Mouse (Mus musculus) stomach, embryonic 14.5 days (tissue): ENCODE measurements at regions not wholly inside any gene's neighbourhood (a gene's known extent, or its start where the extent isn't known, plus 50 kb on each side); places are given as distances from the start of the nearest gene placed in this dataset.

Source experiments
- ATAC-seq: fragments of 200-750 bp; cut with Nextera tagmentation; 2 replicates; pipeline ENCODE4 v1.8.0; 2017; ENCODE audit warnings: low read depth, moderate TSS enrichment; ENCODE audit not compliant: insufficient number of reproducible peaks, insufficient read depth, low FRiP score
- H3K27ac ChIP-seq: fragments of 300-500 bp; sonication (generic); 2 replicates; pipeline ENCODE4 v1.5.1; 2014; ENCODE audit warnings: mild to moderate bottlenecking, low read length, moderate library complexity, mixed read lengths
- H3K27me3 ChIP-seq: fragments of 300-500 bp; sonication (generic); 2 replicates; pipeline ENCODE4 v1.6.1; 2014; ENCODE audit warnings: low read length, control low read depth, mixed read lengths; ENCODE audit not compliant: control insufficient read depth, insufficient read depth
- H3K36me3 ChIP-seq: fragments of 300-500 bp; sonication (generic); 2 replicates; pipeline ENCODE4 v1.6.1; 2014; ENCODE audit warnings: mild to moderate bottlenecking, control low read depth, low read length, moderate library complexity, mixed read lengths; ENCODE audit not compliant: control insufficient read depth, insufficient read depth
- H3K4me1 ChIP-seq: fragments of 300-500 bp; sonication (generic); 2 replicates; pipeline ENCODE4 v1.6.1; 2014; ENCODE audit warnings: low read length, control low read depth, mixed read lengths; ENCODE audit not compliant: control insufficient read depth, insufficient read depth
- H3K4me2 ChIP-seq: fragments of 300-500 bp; sonication (generic); replicated peaks from 2 replicates; pipeline ENCODE4 v1.6.1; 2014; ENCODE audit warnings: low read depth, low read length, control low read depth
- H3K4me3 ChIP-seq: fragments of 300-500 bp; sonication (generic); 2 replicates; pipeline ENCODE4 v1.5.1; 2014; ENCODE audit warnings: low read depth, low read length, control low read depth
- H3K9ac ChIP-seq: fragments of 300-500 bp; sonication (generic); replicated peaks from 2 replicates; pipeline ENCODE4 v1.6.1; 2014; ENCODE audit warnings: low read depth, mild to moderate bottlenecking, control low read depth, low read length, moderate library complexity, mixed read lengths
- H3K9me3 ChIP-seq: fragments of 300-500 bp; sonication (generic); 2 replicates; pipeline ENCODE4 v1.6.1; 2016; ENCODE audit warnings: low read depth, low read length, control low read depth; ENCODE audit not compliant: control insufficient read depth
- WGBS: fragments of 180-500 bp; shearing (Covaris S2); extraction: QIAGEN DNeasy Blood & Tissue Kit; methylation state at CpG from one replicate; pipeline ENCODE4 v1.1.7; 2014; 5-methylcytosine and 5-hydroxymethylcytosine counted together

DNA sequence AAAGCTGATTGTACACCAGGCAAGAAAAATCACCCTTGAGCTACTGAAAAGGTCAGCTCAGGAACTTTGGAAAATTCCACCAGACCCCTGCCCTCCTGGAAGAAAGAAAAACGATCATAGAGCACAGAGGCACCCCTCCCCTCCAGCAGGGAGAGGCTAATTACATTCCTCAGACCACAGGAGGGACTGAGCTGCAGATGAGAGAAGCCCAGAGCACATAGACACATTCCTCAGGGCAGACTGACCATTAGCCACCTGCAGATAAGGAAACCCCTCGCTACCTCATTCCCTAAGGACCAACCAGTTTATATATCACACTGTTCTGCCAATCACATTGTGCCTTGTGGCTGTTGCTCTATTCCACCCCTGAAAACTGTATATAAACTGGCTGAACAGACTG, 230.3 kb downstream of the Parp8 start:
- Histone ChIP-seq H3K9me3 (no peaks in the 10 kb centered on the region), H3K4me3 (no peak overlapping the region), H3K9ac (no peak overlapping the region), H3K27ac (no peak overlapping the region), H3K27me3 (no peaks in the 10 kb centered on the region), H3K36me3 (no peaks in the 10 kb centered on the region), H3K4me2 (no peak overlapping the region), H3K4me1 (no peaks in the 10 kb centered on the region)
- 31% methylated on average over 2 of the region's 2 CpGs for WGBS
- ATAC-seq, result no peak

DNA sequence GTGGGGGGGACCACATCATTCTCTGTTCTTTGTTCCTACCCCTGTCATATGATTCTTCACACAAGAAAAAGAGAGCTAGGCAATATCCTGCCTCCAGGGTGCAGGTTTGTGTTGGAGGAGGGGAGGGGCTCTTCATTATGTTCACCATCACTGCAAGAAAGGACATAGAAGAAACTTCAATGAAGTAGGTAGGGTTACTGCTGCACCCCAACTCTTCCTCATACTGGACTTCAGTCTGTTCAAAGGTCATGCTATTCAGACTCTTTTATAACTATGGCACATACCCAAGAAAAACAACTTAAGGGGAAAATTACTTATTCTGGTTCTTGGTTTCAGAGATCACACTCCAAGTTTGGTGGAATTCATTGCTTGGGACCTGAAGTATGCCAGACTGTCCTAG, 243.7 kb downstream of the Parp8 start:
- ATAC-seq, result no peak
- no peaks in the 10 kb centered on the region for H3K9me3 ChIP-seq
- H3K27me3 ChIP-seq, result no peaks in the 10 kb centered on the region
- no peak overlapping the region for H3K4me2 ChIP-seq
- H3K4me1 ChIP-seq, result no peaks in the 10 kb centered on the region
- no peak overlapping the region for H3K9ac ChIP-seq
- H3K4me3 ChIP-seq, result no peak overlapping the region
- H3K36me3 ChIP-seq, result no peaks in the 10 kb centered on the region
- no peak overlapping the region for H3K27ac ChIP-seq

DNA sequence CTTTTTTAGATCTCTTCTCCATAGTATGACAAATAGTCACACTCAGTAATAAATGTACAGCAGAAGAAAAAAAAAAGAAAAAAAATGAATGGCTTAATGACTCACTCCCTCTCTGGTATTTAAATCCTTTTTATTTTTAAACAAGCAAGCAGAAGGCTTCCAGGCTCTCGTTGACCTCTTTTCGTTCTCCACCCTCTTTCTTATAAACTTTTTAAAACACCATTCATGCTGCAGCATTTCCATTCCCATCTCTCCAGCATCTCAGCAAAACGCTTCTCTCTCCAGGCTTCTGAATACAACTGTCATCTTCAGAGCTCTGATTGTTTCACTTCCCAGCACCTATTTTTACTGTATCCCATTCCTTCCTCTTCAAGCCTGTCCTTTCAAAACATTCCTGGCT, 259.8 kb downstream of the Parp8 start:
- Histone ChIP-seq H3K9ac (no peak overlapping the region), H3K36me3 (no peaks in the 10 kb centered on the region), H3K27ac (no peak overlapping the region), H3K27me3 (no peaks in the 10 kb centered on the region), H3K4me2 (no peak overlapping the region), H3K4me1 (no peaks in the 10 kb centered on the region), H3K4me3 (no peak overlapping the region), H3K9me3 (no peaks in the 10 kb centered on the region)
- 42% methylated on average over 3 of the region's 3 CpGs for WGBS
- no peak for ATAC-seq

DNA sequence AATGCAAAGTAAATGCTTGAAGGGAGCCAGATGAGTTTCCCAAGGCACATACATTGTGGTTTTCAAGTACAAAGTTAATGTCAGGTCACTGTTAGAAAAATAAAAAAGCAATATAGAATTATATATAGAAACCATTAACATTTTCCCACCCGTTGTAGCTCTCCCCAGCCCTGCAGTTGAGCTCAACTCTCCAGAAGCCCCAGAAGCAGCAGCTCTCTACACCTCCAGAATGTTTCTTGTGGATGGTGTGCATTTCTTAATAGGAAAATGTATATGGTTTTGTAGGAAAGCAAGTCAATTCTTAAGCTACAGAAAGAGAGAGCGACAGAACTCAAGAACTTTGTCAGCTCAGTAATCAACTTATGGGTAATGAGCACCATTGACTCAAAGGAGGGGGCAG, 265.4 kb downstream of the Parp8 start:
- no peaks in the 10 kb centered on the region for H3K9me3 ChIP-seq
- ATAC-seq, result no peak

DNA sequence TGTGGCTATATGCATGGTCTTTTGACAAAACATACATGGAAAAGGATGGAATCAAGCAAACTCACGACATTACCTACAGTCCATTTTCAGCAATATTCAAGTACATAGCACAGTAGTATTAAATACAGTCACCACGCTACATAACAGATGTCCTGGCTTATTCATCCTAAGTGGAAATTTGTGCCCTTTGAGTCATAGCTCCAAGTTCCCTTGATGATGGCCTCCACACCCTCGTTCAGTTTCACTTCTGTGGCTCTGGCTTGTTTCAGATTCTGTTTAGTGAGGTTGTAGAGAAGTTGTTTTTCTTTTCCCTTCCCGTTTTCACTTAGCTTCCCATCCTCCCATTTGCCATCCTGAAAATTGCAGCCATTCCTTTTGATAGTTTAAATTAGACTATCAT, 284.5 kb downstream of the Parp8 start:
- H3K4me1 ChIP-seq, result no peaks in the 10 kb centered on the region

More for the DNA sequence above, 265.4 kb downstream of the Parp8 start:
- Histone ChIP-seq H3K36me3 (no peaks in the 10 kb centered on the region), H3K9ac (no peak overlapping the region), H3K27ac (no peak overlapping the region), H3K4me2 (no peak overlapping the region), H3K27me3 (no peaks in the 10 kb centered on the region), H3K4me1 (no peaks in the 10 kb centered on the region), H3K4me3 (no peak overlapping the region)
- WGBS, result 88% methylated on average over 2 of the region's 2 CpGs

DNA sequence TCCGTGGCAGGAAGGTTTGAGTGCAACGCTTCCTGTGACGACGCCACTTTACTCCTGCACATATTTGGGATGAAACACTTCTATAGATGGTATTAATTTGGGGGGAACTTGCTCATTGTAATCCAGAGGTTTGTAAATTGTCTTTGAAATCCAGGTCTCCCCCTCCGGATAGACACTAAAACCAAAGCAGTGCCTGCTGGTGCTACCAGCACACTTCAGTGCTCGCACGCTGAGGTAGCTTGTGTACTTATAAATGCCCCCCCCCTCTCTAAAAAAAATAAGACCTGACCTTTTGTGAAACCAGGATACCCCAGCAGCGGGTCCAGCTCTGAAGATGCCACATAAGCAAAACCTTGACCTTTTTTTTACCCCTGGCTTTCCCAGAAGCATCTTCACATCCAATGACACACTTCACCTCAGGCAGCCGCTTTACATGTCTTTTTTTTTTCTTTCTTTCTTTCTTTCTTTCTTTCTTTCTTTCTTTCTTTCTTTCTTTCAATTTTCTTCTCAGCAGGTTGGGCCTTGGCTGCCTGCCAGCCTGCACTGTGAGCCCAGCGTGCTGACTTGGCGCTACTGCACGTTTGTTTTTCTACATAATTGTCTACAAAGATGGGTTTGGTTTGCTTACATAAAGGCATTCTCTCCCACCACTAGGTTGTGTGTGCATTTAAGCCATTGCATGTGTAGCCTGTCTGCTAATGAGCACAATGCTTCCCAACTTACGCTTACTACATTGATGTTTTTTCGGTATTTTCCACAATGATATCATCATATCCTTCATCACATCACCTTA, 301.8 kb downstream of the Parp8 start:
- H3K9me3 ChIP-seq, result no peaks in the 10 kb centered on the region
- H3K4me2 ChIP-seq, result no peak overlapping the region
- WGBS, result 58% methylated on average over 14 of the region's 14 CpGs
- no peaks in the 10 kb centered on the region for H3K27me3 ChIP-seq
- no peak overlapping the region for H3K27ac ChIP-seq
- no peak overlapping the region for H3K4me3 ChIP-seq
- no peak overlapping the region for H3K9ac ChIP-seq
- ATAC-seq, result no peak
- no peaks in the 10 kb centered on the region for H3K36me3 ChIP-seq
- no peaks in the 10 kb centered on the region for H3K4me1 ChIP-seq

More for the DNA sequence above, 284.5 kb downstream of the Parp8 start:
- Histone ChIP-seq H3K27ac (no peak overlapping the region), H3K36me3 (no peaks in the 10 kb centered on the region), H3K4me2 (no peak overlapping the region), H3K4me3 (no peak overlapping the region), H3K27me3 (no peaks in the 10 kb centered on the region), H3K9ac (no peak overlapping the region), H3K9me3 (no peaks in the 10 kb centered on the region)
- ATAC-seq, result no peak
- WGBS, result 76% methylated on average over 4 of the region's 4 CpGs

DNA sequence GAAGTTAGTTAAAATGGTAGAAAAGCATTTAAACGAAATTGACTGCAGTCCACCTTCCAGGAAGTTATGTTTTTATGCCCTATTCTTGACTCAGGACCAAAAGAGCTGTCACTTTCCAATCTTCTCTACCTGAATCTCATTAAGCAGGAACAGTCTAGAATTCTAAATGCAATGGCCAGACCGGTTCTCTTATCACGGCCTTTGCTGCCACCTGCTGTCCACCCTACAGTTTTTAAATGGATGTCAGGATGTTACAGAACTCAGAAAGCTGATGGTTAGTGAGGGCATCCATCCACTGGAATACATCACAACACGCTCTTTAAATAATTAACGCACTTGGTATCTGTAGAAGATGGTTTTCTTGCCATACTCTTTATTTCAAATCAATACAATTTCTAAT, 310.5 kb downstream of the Parp8 start:
- WGBS, result 19% methylated on average over 5 of the region's 5 CpGs
- no peak for ATAC-seq
- no peaks in the 10 kb centered on the region for H3K36me3 ChIP-seq
- H3K4me3 ChIP-seq, result no peak overlapping the region
- no peak overlapping the region for H3K4me2 ChIP-seq
- H3K9me3 ChIP-seq, result no peaks in the 10 kb centered on the region
- H3K9ac ChIP-seq, result no peak overlapping the region
- no peak overlapping the region for H3K27ac ChIP-seq
- 0 out of 2 replicates have a peak, but pooled peaks cover 3% of the 10 kb centered on the region for H3K4me1 ChIP-seq
- H3K27me3 ChIP-seq, result no peaks in the 10 kb centered on the region

DNA sequence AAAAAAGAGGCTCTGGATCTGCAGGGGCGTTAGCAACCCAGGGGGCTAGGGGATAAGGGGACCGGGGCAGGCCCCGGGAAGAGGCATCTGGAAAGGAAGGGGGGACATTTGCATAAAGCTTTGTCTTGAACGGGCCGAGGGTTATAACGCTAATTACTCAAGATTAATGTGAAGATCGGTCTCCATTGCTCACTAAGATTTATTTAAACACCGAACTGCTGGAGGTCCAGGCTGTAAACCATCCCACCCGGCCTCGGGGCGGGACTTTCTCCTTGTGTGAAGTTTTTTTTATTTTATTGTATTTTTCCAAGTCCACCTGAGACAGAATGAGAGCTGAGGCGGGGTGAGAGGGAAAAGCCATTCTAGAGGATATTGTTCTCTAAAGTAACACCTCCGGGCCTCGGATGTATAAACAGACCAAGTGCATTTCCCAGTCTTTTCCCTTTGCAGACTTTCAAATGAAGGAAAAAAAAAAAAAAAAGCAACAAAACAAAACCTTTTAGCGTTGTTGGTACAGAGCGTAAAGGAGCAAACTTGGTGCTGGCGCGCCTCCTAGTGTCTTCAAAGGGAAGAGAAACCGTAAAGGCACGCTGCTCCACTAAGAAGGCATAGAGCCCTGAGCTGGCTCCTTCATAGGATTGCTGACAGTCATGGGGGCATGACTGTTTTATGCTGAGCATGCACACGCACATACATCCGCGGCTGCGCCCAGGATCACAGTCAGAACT, 313.3 kb downstream of the Parp8 start:
- H3K36me3 ChIP-seq, result no peaks in the 10 kb centered on the region
- H3K4me1 ChIP-seq, result 0 out of 2 replicates have a peak, but pooled peaks cover 3% of the 10 kb centered on the region
- peak overlapping the region; percentile 74 for H3K27ac ChIP-seq
- ATAC-seq, result peak; percentile 75
- 0 out of 2 replicates have a peak, but pooled peaks cover 2% of the 10 kb centered on the region for H3K27me3 ChIP-seq
- H3K9ac ChIP-seq, result 0 out of 2 replicates have a peak overlapping the region, but pooled peaks have one; percentile 25
- H3K4me3 ChIP-seq, result peak overlapping the region; percentile 26
- H3K4me2 ChIP-seq, result peak overlapping the region; percentile 78
- WGBS, result under 1% methylated on average over 24 of the region's 24 CpGs
- no peaks in the 10 kb centered on the region for H3K9me3 ChIP-seq
